Mouse (Mus musculus): ENCODE results near the gene Btbd11. TPM values are rescaled to one million over a fixed set of nuclear protein-coding genes. Genes with fewer than 3 reads are reported as not detected.

Btbd11 gene
- total and polyA plus RNA-seq, 2 experiments: 0.55 to 0.92 TPM

- Histone ChIP-seq H3K27me3 (ENCODE audit: control insufficient read depth, insufficient read depth, low read length) (0 out of 2 replicates have a peak, but pooled peaks cover 5% of the 10 kb centered on the region), H3K4me1 (ENCODE audit: control insufficient read depth, insufficient read depth, low read length) (no peaks in the 10 kb centered on the region), H3K27ac (replicated peaks; ENCODE audit: insufficient read depth, low read depth, low read length) (no peak overlapping the region), H3K36me3 (ENCODE audit: control insufficient read depth, insufficient read depth, low read length) (no peaks in the 10 kb centered on the region), H3K9ac (ENCODE audit: low read depth, low read length) (no peak overlapping the region), H3K4me3 (ENCODE audit: insufficient read depth, low read depth, low read length) (no peak overlapping the region), H3K79me2 (ENCODE audit: control insufficient read depth, insufficient read depth, low read length) (no peaks in the 10 kb centered on the region)
- WGBS: 5% methylated on average over 41 of the region's 41 CpGs
- no peak for DNase-seq (ENCODE audit: extremely low read depth, low read depth, low spot score)
- TF ChIP-seq CTCF (IDR thresholded peaks at IDR 0.05; ENCODE audit: low read depth, low read length) (no peak), POLR2A (IDR thresholded peaks at IDR 0.05; ENCODE audit: extremely low read depth, insufficient read depth, low read length) (no peak)
These were observed 212.3 kb downstream of the Btbd11 start for GRCm38 (mm10) chr10:85598603-85599542.

DNA sequence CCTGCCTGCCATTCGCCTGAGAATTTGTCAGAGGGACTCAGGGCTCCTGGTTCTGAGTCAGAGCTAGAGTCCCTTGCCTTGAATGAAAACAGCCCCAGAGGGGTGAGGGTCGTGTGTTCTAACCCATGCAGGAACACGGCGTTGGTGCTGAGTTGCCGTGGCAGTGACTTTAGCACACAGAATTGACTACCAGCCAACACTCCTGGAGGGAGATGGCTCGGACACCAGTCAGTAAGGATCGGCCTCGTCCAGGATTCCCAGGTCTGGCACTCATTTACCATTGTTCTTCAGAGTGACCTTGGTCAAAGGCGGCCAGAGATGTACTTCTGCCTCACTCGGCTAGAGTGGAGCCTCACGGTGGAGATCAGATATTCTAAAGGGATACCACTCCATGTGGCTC lies 215.9 kb downstream of the Btbd11 start:
- Histone ChIP-seq H3K4me1 (ENCODE audit: control insufficient read depth, insufficient read depth, low read length) (no peaks in the 10 kb centered on the region), H3K36me3 (ENCODE audit: control insufficient read depth, insufficient read depth, low read length) (no peaks in the 10 kb centered on the region), H3K27me3 (ENCODE audit: control insufficient read depth, insufficient read depth, low read length) (0 out of 2 replicates have a peak, but pooled peaks cover 5% of the 10 kb centered on the region), H3K4me3 (ENCODE audit: insufficient read depth, low read depth, low read length) (no peak overlapping the region), H3K9ac (ENCODE audit: low read depth, low read length) (no peak overlapping the region), H3K27ac (replicated peaks; ENCODE audit: insufficient read depth, low read depth, low read length) (no peak overlapping the region), H3K79me2 (ENCODE audit: control insufficient read depth, insufficient read depth, low read length) (no peaks in the 10 kb centered on the region)
- WGBS: 81% methylated on average over 11 of the region's 11 CpGs
- DNase-seq (ENCODE audit: extremely low read depth, low read depth, low spot score): no peak
- TF ChIP-seq POLR2A (IDR thresholded peaks at IDR 0.05; ENCODE audit: extremely low read depth, insufficient read depth, low read length): no peak
- TF ChIP-seq CTCF (IDR thresholded peaks at IDR 0.05; ENCODE audit: low read depth, low read length): no peak

DNA sequence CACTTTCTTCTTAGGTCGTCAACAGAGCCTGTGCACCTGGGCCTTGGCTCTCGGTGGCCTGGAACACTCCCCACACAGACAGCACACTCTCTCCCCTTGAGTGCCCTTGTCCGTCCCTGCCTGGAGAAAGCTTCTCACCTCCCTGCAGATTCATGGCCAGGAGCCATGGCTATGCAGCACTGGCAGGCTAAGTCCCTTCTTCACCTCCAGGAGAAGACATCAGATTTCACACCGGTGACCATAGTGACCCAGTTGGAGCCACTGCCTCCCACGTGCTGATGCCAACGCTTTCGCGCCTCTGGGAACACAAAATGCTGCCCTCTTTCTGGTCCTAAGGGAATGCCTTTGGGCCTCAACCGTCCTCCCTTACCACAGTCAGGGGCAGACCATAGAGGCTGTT lies 217.9 kb downstream of the Btbd11 start:
- H3K9ac ChIP-seq (ENCODE audit: low read depth, low read length): no peak overlapping the region

GRCm38 (mm10) chr10:85608550-85609278 lies 222.1 kb downstream of the Btbd11 start:
- Histone ChIP-seq H3K79me2 (ENCODE audit: control insufficient read depth, insufficient read depth, low read length) (no peaks in the 10 kb centered on the region), H3K4me1 (ENCODE audit: control insufficient read depth, insufficient read depth, low read length) (no peaks in the 10 kb centered on the region), H3K27me3 (ENCODE audit: control insufficient read depth, insufficient read depth, low read length) (no peaks in the 10 kb centered on the region), H3K9ac (ENCODE audit: low read depth, low read length) (no peak overlapping the region), H3K27ac (replicated peaks; ENCODE audit: insufficient read depth, low read depth, low read length) (no peak overlapping the region), H3K4me3 (ENCODE audit: insufficient read depth, low read depth, low read length) (no peak overlapping the region), H3K36me3 (ENCODE audit: control insufficient read depth, insufficient read depth, low read length) (no peaks in the 10 kb centered on the region)
- TF ChIP-seq CTCF (IDR thresholded peaks at IDR 0.05; ENCODE audit: low read depth, low read length): no peak
- no peak for TF ChIP-seq POLR2A (IDR thresholded peaks at IDR 0.05; ENCODE audit: extremely low read depth, insufficient read depth, low read length)
- 77% methylated on average over 14 of the region's 14 CpGs for WGBS
- no peak for DNase-seq (ENCODE audit: extremely low read depth, low read depth, low spot score)

More for the DNA sequence above, 217.9 kb downstream of the Btbd11 start:
- Histone ChIP-seq H3K36me3 (ENCODE audit: control insufficient read depth, insufficient read depth, low read length) (no peaks in the 10 kb centered on the region), H3K79me2 (ENCODE audit: control insufficient read depth, insufficient read depth, low read length) (no peaks in the 10 kb centered on the region), H3K4me3 (ENCODE audit: insufficient read depth, low read depth, low read length) (no peak overlapping the region), H3K27me3 (ENCODE audit: control insufficient read depth, insufficient read depth, low read length) (no peaks in the 10 kb centered on the region), H3K4me1 (ENCODE audit: control insufficient read depth, insufficient read depth, low read length) (no peaks in the 10 kb centered on the region), H3K27ac (replicated peaks; ENCODE audit: insufficient read depth, low read depth, low read length) (no peak overlapping the region)
- 75% methylated on average over 9 of the region's 9 CpGs for WGBS
- TF ChIP-seq POLR2A (IDR thresholded peaks at IDR 0.05; ENCODE audit: extremely low read depth, insufficient read depth, low read length) (no peak), CTCF (IDR thresholded peaks at IDR 0.05; ENCODE audit: low read depth, low read length) (no peak)
- DNase-seq (ENCODE audit: extremely low read depth, low read depth, low spot score): no peak

GRCm38 (mm10) chr10:85617080-85617479 lies 230.5 kb downstream of the Btbd11 start:
- H3K4me1 ChIP-seq (ENCODE audit: control insufficient read depth, insufficient read depth, low read length): no peaks in the 10 kb centered on the region
- WGBS: 61% methylated on average over 8 of the region's 8 CpGs
- no peak overlapping the region for H3K4me3 ChIP-seq (ENCODE audit: insufficient read depth, low read depth, low read length)
- no peak for TF ChIP-seq POLR2A (IDR thresholded peaks at IDR 0.05; ENCODE audit: extremely low read depth, insufficient read depth, low read length)
- TF ChIP-seq CTCF (IDR thresholded peaks at IDR 0.05; ENCODE audit: low read depth, low read length): no peak
- H3K79me2 ChIP-seq (ENCODE audit: control insufficient read depth, insufficient read depth, low read length): no peaks in the 10 kb centered on the region
- H3K27ac ChIP-seq (replicated peaks; ENCODE audit: insufficient read depth, low read depth, low read length): no peak overlapping the region
- H3K27me3 ChIP-seq (ENCODE audit: control insufficient read depth, insufficient read depth, low read length): 0 out of 2 replicates have a peak, but pooled peaks cover 3% of the 10 kb centered on the region
- no peaks in the 10 kb centered on the region for H3K36me3 ChIP-seq (ENCODE audit: control insufficient read depth, insufficient read depth, low read length)
- no peak for DNase-seq (ENCODE audit: extremely low read depth, low read depth, low spot score)
- no peak overlapping the region for H3K9ac ChIP-seq (ENCODE audit: low read depth, low read length)

Data from liver, adult 2 months (tissue).